Mouse (Mus musculus) midbrain, embryonic 11.5 days (tissue): ENCODE results near the gene Atg10. TPM values are rescaled to one million over a fixed set of nuclear protein-coding genes. Genes with fewer than 3 reads are reported as not detected.
A peak's percentile ranks its signal among the peaks of the same experiment; 100 is the strongest.
"Not testable (repeated sequence)": the region's sequence is repeated elsewhere in the genome, so short reads cannot be mapped to it uniquely, and the experiment has no call there.

Experiments
- ATAC-seq: fragments of 200-750 bp; cut with Nextera tagmentation; 2 replicates; pipeline ENCODE4 v1.8.0; 2017; ENCODE audit warnings: moderate TSS enrichment, moderate library complexity; ENCODE audit not compliant: low FRiP score
- DNase-seq: peaks from one replicate; pipeline ENCODE4 v3.0.0; 2015; ENCODE audit warnings: low spot score; ENCODE audit errors: missing footprints
- H3K27ac ChIP-seq: fragments of 300-500 bp; sonication (generic); 2 replicates; pipeline ENCODE4 v1.5.1; 2014; ENCODE audit warnings: low read depth, low read length
- H3K27me3 ChIP-seq: fragments of 300-500 bp; sonication (generic); 2 replicates; pipeline ENCODE4 v1.6.1; 2014; ENCODE audit warnings: mild to moderate bottlenecking, low read length, moderate library complexity, mixed read lengths; ENCODE audit not compliant: control insufficient read depth, insufficient read depth
- H3K36me3 ChIP-seq: fragments of 300-500 bp; sonication (generic); 2 replicates; pipeline ENCODE4 v1.6.1; 2014; ENCODE audit warnings: mild to moderate bottlenecking, low read length, moderate library complexity, mixed read lengths; ENCODE audit not compliant: control insufficient read depth, insufficient read depth
- H3K4me1 ChIP-seq: fragments of 300-500 bp; sonication (generic); 2 replicates; pipeline ENCODE4 v1.6.1; 2014; ENCODE audit warnings: low read length; ENCODE audit not compliant: control insufficient read depth, insufficient read depth
- H3K4me2 ChIP-seq: fragments of 300-500 bp; sonication (generic); 2 replicates; pipeline ENCODE4 v1.6.1; 2014; ENCODE audit warnings: mild to moderate bottlenecking, moderate library complexity
- H3K4me3 ChIP-seq: fragments of 300-500 bp; sonication (generic); 2 replicates; pipeline ENCODE4 v1.5.1; 2014; ENCODE audit warnings: low read depth, low read length
- H3K9ac ChIP-seq: fragments of 300-500 bp; sonication (generic); 2 replicates; pipeline ENCODE4 v1.6.1; 2014; ENCODE audit warnings: low read length
- H3K9me3 ChIP-seq: fragments of 300-500 bp; sonication (generic); 2 replicates; pipeline ENCODE4 v1.6.1; 2016; ENCODE audit warnings: low read length; ENCODE audit not compliant: control insufficient read depth
- WGBS: fragments of 180-500 bp; shearing (Covaris S2); extraction: QIAGEN DNeasy Blood & Tissue Kit; methylation state at CpG from one replicate; pipeline ENCODE4 v1.1.7; 2014; 5-methylcytosine and 5-hydroxymethylcytosine counted together
- polyA plus RNA-seq: library from polyadenylated mRNA; unstranded; fragments of >200 nt; fragmentation: Nextera tagmentation; extraction: Ambion mirVana; gene quantifications from 2 replicates; pipeline ENCODE4 v1.2.1, GENCODE M21; 2014

The Atg10 gene
- polyA plus RNA-seq, 1 experiment from 2014 or later: 14.7 TPM

GRCm38 (mm10) chr13:90929847-90930246 lies 293.9 kb downstream of the Atg10 start:
- WGBS: 25% methylated on average over 5 of the region's 5 CpGs
- H3K4me2 ChIP-seq: no peak overlapping the region
- peak; percentile 94 for DNase-seq
- H3K9me3 ChIP-seq: no peaks in the 10 kb centered on the region
- no peaks in the 10 kb centered on the region for H3K27me3 ChIP-seq
- no peak overlapping the region for H3K27ac ChIP-seq
- no peaks in the 10 kb centered on the region for H3K4me1 ChIP-seq
- no peak overlapping the region for H3K4me3 ChIP-seq
- peaks cover 9% of the 10 kb centered on the region; the same call in 1 of the 2 replicates for H3K36me3 ChIP-seq
- ATAC-seq: peak; percentile 31; the same call in 1 of the 2 replicates
- no peak overlapping the region for H3K9ac ChIP-seq

- peaks cover 11% of the 10 kb centered on the region; the same call in 1 of the 2 replicates for H3K36me3 ChIP-seq
- not testable (repeated sequence) for H3K4me2 ChIP-seq, H3K4me1 ChIP-seq, DNase-seq, H3K9ac ChIP-seq, H3K4me3 ChIP-seq, H3K27ac ChIP-seq, H3K9me3 ChIP-seq, H3K27me3 ChIP-seq, ATAC-seq
- WGBS: 92% methylated on average over 8 of the region's 10 CpGs
Observed at GRCm38 (mm10) chr13:90928266-90928665, 295.5 kb downstream of the Atg10 start.

GRCm38 (mm10) chr13:90926938-90927633 lies 296.7 kb downstream of the Atg10 start:
- DNase-seq (peak; percentile 54), ATAC-seq (no peak)
- H3K9ac ChIP-seq: no peak overlapping the region
- H3K27me3 ChIP-seq: no peaks in the 10 kb centered on the region
- H3K36me3 ChIP-seq: peaks cover 11% of the 10 kb centered on the region; the same call in 1 of the 2 replicates
- WGBS: 81% methylated on average over 5 of the region's 5 CpGs
- H3K4me2 ChIP-seq: no peak overlapping the region
- H3K27ac ChIP-seq: no peak overlapping the region
- no peak overlapping the region for H3K4me3 ChIP-seq
- peaks cover 6% of the 10 kb centered on the region; the same call in 1 of the 2 replicates for H3K4me1 ChIP-seq
- no peaks in the 10 kb centered on the region for H3K9me3 ChIP-seq

DNA sequence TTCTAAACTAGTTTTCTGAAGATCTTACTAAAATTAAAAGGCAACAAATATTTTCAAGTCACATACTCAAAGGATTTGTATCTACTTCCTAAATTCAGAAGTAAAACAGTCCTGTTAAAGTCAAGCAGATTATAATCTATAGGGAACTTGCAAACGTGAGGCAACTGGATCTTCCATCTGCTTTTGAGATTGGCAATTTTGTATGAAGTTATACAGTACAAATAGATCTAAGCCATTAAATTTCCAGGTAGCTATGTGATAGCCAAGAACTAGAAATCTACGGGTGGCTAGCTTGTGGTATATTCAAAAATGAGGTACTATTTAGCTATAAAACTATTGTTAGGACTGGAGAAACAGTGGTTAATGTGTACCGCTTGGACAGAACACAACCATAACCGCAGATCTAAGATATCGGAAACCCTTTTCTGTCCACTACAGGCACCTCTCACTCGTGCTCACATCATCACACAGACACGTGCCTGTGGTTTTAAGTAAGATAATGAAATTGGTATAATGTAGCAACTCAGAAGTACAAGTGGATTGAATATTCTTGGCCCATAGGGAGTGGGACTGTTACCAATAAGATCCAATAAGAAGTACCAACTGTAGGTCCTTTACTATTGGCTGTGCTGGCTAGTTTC lies 297.5 kb downstream of the Atg10 start:
- Histone ChIP-seq H3K36me3 (peaks cover 11% of the 10 kb centered on the region; the same call in 1 of the 2 replicates), H3K4me2 (no peak overlapping the region), H3K4me1 (peaks cover 6% of the 10 kb centered on the region; the same call in 1 of the 2 replicates)

DNA sequence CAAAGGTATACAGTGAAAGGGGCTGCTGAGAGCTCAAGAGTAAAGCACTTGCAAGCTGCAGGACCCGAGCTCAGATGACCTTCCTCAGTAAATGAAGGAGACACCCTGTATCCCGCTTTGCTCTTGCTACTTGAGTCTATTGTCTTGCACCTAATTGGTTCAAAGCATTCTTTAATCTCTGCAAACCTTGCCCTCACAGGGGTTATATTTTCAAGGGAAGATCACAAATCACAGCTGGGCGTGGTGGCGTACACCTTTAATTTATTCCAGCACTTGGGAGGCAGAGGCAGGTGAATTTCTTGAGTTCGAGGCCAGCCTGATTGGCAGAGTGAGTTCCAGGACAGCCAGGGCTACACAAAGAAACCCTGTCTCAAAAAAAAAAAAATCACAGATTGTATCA lies 298.6 kb downstream of the Atg10 start:
- Histone ChIP-seq H3K4me1 (peaks cover 6% of the 10 kb centered on the region; the same call in 1 of the 2 replicates), H3K27me3 (no peaks in the 10 kb centered on the region), H3K9me3 (no peaks in the 10 kb centered on the region), H3K36me3 (peaks cover 11% of the 10 kb centered on the region; the same call in 1 of the 2 replicates), H3K27ac (no peak overlapping the region), H3K4me3 (no peak overlapping the region), H3K9ac (no peak overlapping the region), H3K4me2 (no peak overlapping the region)
- 92% methylated on average over 5 of the region's 5 CpGs for WGBS
- no peak for ATAC-seq
- peak; percentile 75 for DNase-seq

More for the DNA sequence above, 297.5 kb downstream of the Atg10 start:
- ATAC-seq (no peak), DNase-seq (no peak)
- no peak overlapping the region for H3K27ac ChIP-seq
- H3K9ac ChIP-seq: no peak overlapping the region
- 86% methylated on average over 7 of the region's 7 CpGs for WGBS
- H3K9me3 ChIP-seq: no peaks in the 10 kb centered on the region
- no peak overlapping the region for H3K4me3 ChIP-seq
- H3K27me3 ChIP-seq: no peaks in the 10 kb centered on the region

DNA sequence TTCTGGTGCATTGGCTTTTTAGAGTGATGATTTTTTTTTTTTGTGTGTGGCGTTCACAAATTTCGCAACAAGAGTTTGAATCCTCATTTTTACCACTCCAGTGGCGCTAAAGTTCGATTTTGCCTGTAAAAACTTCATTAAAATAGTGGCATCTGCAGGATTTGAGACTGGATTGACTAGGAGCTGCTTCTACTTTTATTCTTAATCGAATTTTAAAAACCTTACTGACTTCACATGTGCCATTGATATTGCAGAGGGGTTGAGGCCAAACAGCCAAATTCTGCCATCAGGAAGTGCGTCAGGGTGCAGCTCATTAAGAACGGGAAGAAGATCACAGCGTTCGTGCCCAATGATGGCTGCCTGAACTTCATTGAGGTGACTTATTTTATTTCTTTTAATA lies 299.7 kb downstream of the Atg10 start:
- ATAC-seq (no peak), DNase-seq (peak; percentile 77)
- peak overlapping the region; percentile 89; the same call in 1 of the 2 replicates for H3K9ac ChIP-seq
- H3K4me1 ChIP-seq: peaks cover 6% of the 10 kb centered on the region; the same call in 1 of the 2 replicates
- H3K4me2 ChIP-seq: peak overlapping the region; percentile 70
- 56% methylated on average over 9 of the region's 9 CpGs for WGBS
- H3K9me3 ChIP-seq: no peaks in the 10 kb centered on the region
- H3K36me3 ChIP-seq: peaks cover 11% of the 10 kb centered on the region; the same call in 1 of the 2 replicates
- H3K4me3 ChIP-seq: peak overlapping the region; percentile 89
- no peak overlapping the region for H3K27ac ChIP-seq
- no peaks in the 10 kb centered on the region for H3K27me3 ChIP-seq

DNA sequence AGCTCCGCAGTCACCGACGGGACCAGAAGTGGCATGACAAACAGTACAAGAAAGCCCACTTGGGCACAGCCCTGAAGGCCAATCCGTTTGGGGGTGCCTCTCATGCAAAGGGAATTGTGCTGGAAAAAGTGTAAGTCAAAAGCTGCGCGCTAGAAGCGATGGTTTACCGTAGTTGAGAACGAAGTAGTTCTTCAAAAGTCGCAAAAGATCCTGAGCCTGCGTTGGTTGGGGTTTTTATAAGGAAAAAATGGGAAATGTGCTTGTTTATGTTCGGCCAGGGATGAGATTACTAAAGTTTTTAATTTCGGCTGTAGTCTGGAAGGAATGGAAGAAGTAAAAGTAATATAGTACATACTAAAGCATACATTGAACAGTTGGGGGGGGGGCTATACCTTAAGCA lies 300.2 kb downstream of the Atg10 start:
- not testable (repeated sequence) for H3K9me3 ChIP-seq, ATAC-seq, H3K4me1 ChIP-seq, H3K27ac ChIP-seq, H3K27me3 ChIP-seq
- peak overlapping the region; percentile 70 for H3K4me2 ChIP-seq
- H3K4me3 ChIP-seq: peak overlapping the region; percentile 89
- H3K36me3 ChIP-seq: peaks cover 11% of the 10 kb centered on the region; the same call in 1 of the 2 replicates
- WGBS: 2% methylated on average over 13 of the region's 13 CpGs
- peak; percentile 87 for DNase-seq
- peak overlapping the region; percentile 89 for H3K9ac ChIP-seq

GRCm38 (mm10) chr13:90922751-90923612 lies 300.8 kb downstream of the Atg10 start, which contains the start of gene Rps23:
Gene Rps23, plus strand, starts transcription at chr13:90922958.
- DNase-seq (peak; percentile 100), ATAC-seq (peak; percentile 99)
- Histone ChIP-seq H3K27me3 (no peaks in the 10 kb centered on the region), H3K4me2 (peak within 1 kb of the TSS; percentile 70), H3K4me3 (peak within 1 kb of the TSS; percentile 89), H3K9me3 (no peaks in the 10 kb centered on the region), H3K4me1 (peaks cover 6% of the 10 kb centered on the region; the same call in 1 of the 2 replicates), H3K9ac (peak within 1 kb of the TSS; percentile 89), H3K27ac (peak within 1 kb of the TSS; percentile 26; the same call in 1 of the 2 replicates), H3K36me3 (peaks cover 11% of the 10 kb centered on the region; the same call in 1 of the 2 replicates)
- under 1% methylated on average over 56 of the region's 57 CpGs for WGBS
